ENCODE assay signal across 9 mouse cellular contexts in genomic region chr9:62366478-62367458, GRCm38 (mm10). TPM values are rescaled to one million over a fixed set of nuclear protein-coding genes. Genes with fewer than 3 reads are reported as not detected.
A peak's percentile ranks its signal among the peaks of the same experiment; 100 is the strongest.
DNase-seq lines count a peak whose midpoint lies in the region; ATAC-seq and TF ChIP-seq lines count a peak whose summit lies in the region.
"Had no signal": no experiment of that assay in that cellular context is flagged by ENCODE, and none has a peak within 500 bp of the region (broad histone marks: within the 10 kb centered on the region; RNA-seq: fewer than 3 reads in every experiment).

No protein-coding gene starts in this region.

- peaks cover 36% of the 10 kb centered on the region for H3K4me1 ChIP-seq in forebrain, postnatal 0 days (ENCODE audit: insufficient read depth)
- peaks cover 60% of the 10 kb centered on the region for H3K4me1 ChIP-seq in midbrain, embryonic 11.5 days (ENCODE audit: control insufficient read depth, insufficient read depth, low read length)

- peak overlapping the region; percentile 69 for H3K27ac ChIP-seq in forebrain, postnatal 0 days (ENCODE audit: low read depth, low read length)
- H3K27ac ChIP-seq in midbrain, embryonic 11.5 days (ENCODE audit: low read depth, low read length), result no peak overlapping the region; the same call in 1 of the 2 replicates
- H3K27ac ChIP-seq: limb, embryonic 13.5 days had no signal

- H3K4me3 ChIP-seq in forebrain, postnatal 0 days (ENCODE audit: low read depth, low read length), result no peak overlapping the region
- no peak overlapping the region for H3K4me3 ChIP-seq in midbrain, embryonic 11.5 days (ENCODE audit: low read depth, low read length)
- H3K4me3 ChIP-seq: limb, embryonic 13.5 days had no signal

- no peak overlapping the region for H3K4me2 ChIP-seq in forebrain, postnatal 0 days (ENCODE audit: low read depth)
- no peak overlapping the region for H3K4me2 ChIP-seq in midbrain, embryonic 11.5 days
- H3K4me2 ChIP-seq: limb, embryonic 13.5 days had no signal

- TF ChIP-seq CTCF in forebrain, postnatal 0 days (IDR thresholded peaks at IDR 0.05; ENCODE audit: low read depth), result no peak

- intact Hi-C loops in left cerebral cortex, postnatal 14 days (cut with DNase I), result loop anchor here (2.0 kb wide), 1 partner anchor 22 kb away; no protein-coding TSS in a partner anchor

- ATAC-seq in forebrain, postnatal 0 days, result peak; percentile 30
- peak; percentile 38 for ATAC-seq in midbrain, embryonic 11.5 days (ENCODE audit: low FRiP score)

- WGBS in forebrain, postnatal 0 days, result 38% methylated on average over 23 of the region's 23 CpGs
- WGBS in midbrain, embryonic 11.5 days, result 54% methylated on average over 23 of the region's 23 CpGs

- H3K9ac ChIP-seq in forebrain, postnatal 0 days, result no peak overlapping the region
- peak overlapping the region; percentile 34; the same call in 1 of the 2 replicates for H3K9ac ChIP-seq in midbrain, embryonic 11.5 days (ENCODE audit: low read length)
- H3K9ac ChIP-seq: limb, embryonic 13.5 days had no signal

- peak; percentile 24 for DNase-seq in kidney, adult 11 months
- DNase-seq in kidney, adult 8-10 months, result no peak
- peak; percentile 40 for DNase-seq in MN1 (ENCODE audit: low spot score)
- DNase-seq in forebrain, postnatal 0 days, result peak; percentile 59
- peak; percentile 91 for DNase-seq in midbrain, embryonic 11.5 days (ENCODE audit: low spot score, missing footprints)
- no peak for DNase-seq in right cerebral cortex, postnatal 36 days (ENCODE audit: low spot score in 2 of 2)
- no peak for DNase-seq in left cerebral cortex, postnatal 14 days (ENCODE audit: low spot score in 2 of 2)
- no peak for DNase-seq in spleen, postnatal 10 days (ENCODE audit: low spot score in 2 of 2)

- no peaks in the 10 kb centered on the region for H3K36me3 ChIP-seq in forebrain, postnatal 0 days (ENCODE audit: insufficient read depth)
- no peaks in the 10 kb centered on the region for H3K36me3 ChIP-seq in midbrain, embryonic 11.5 days (ENCODE audit: control insufficient read depth, insufficient read depth, low read length)

- no peaks in the 10 kb centered on the region for H3K27me3 ChIP-seq in forebrain, postnatal 0 days (ENCODE audit: insufficient read depth, low read length)
- no peaks in the 10 kb centered on the region for H3K27me3 ChIP-seq in midbrain, embryonic 11.5 days (ENCODE audit: control insufficient read depth, insufficient read depth, low read length)
- H3K27me3 ChIP-seq: limb, embryonic 13.5 days had no signal

- H3K9me3 ChIP-seq in forebrain, postnatal 0 days (ENCODE audit: low read length), result no peaks in the 10 kb centered on the region
- H3K9me3 ChIP-seq in midbrain, embryonic 11.5 days (ENCODE audit: control insufficient read depth, low read length), result no peaks in the 10 kb centered on the region
- H3K9me3 ChIP-seq: limb, embryonic 13.5 days had no signal

RNA-seq across cellular contexts. Expression of gene Anp32a, which starts 25.7 kb away (rescaled TPM):
- 130 and 140 TPM in 2 replicates for total RNA-seq in forebrain, postnatal 0 days (2014; rRNA removed)
- polyA plus RNA-seq in forebrain, postnatal 0 days (2015; fragmentation: Nextera tagmentation; extraction: Ambion mirVana), result 96.1 and 110 TPM in 2 replicates
- polyA plus RNA-seq in midbrain, embryonic 11.5 days (2014; fragmentation: Nextera tagmentation; extraction: Ambion mirVana), result 194 and 220 TPM in 2 replicates
- 100 to 1,000 TPM; 254 to 262 TPM for total RNA-seq in left cerebral cortex, postnatal 14 days (2021)

Comparison
In these comparisons a context has a peak if more than half of its experiments do, and no peak if none do; other contexts are left out.
1. DNase-seq: peak in kidney, adult 11 months (single experiment), MN1 (single experiment), forebrain, postnatal 0 days (single experiment) and midbrain, embryonic 11.5 days (single experiment); none in kidney, adult 8-10 months (0 of 2), right cerebral cortex, postnatal 36 days (0 of 2), left cerebral cortex, postnatal 14 days (0 of 2) and spleen, postnatal 10 days (0 of 2).